8 mouse cellular contexts compared by ENCODE assay signal in the genomic region with DNA sequence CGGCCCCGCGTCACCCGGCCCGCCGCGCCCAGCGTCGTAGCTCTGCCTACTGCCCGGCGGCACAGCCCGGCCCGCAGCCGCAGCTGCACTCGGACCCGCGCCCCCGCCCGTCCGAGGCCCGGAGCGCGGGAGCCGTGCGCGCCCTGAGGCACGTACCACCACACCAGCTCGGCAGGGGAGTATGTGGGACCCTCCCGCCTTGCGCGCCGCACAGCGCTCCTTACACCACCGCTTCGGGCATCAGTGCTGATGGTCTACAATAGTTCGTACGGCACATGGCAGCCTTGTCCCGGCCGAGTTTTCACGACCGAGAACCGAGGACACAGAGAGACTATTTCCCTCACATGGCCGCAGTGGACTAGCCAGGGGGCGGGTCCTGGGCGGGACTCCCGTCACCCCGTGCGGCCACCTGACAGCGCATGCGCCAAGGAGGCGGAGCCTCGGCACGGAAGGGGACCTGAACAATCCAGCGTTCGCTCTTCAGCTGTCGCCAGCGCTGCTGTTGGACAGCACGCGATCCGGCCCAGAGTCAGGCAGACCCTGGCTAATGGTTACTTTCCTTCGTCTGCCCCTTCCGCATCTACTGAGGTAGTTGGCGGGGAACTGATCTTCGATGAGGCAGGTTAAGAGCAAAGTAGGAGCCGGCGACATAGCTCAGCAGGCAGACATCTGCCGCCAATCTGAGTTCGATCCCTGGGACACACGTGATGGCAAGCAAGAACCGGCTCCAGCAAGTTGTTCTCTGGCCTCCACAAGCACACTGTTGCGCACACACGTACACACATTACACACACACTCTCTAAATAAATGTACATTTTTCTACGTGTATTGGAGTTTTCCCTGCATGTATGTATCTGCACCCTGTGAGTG. TPM values are rescaled to one million over a fixed set of nuclear protein-coding genes. Genes with fewer than 3 reads are reported as not detected.
DNase-seq lines count a peak whose midpoint lies in the region; ATAC-seq and TF ChIP-seq lines count a peak whose summit lies in the region.

Gene Paxip1 (minus strand): TSS at position 389 of the 870 bp plus-strand sequence.

- H3K27me3 ChIP-seq in forebrain, embryonic 10.5 days (ENCODE audit: poor library complexity, severe bottlenecking), result no peaks in the 10 kb centered on the region
- H3K27me3 ChIP-seq in heart, embryonic 15.5 days, result no peaks in the 10 kb centered on the region
- no peaks in the 10 kb centered on the region for H3K27me3 ChIP-seq in liver, embryonic 14.5 days (ENCODE audit: control insufficient read depth, insufficient read depth, low read length)
- no peaks in the 10 kb centered on the region for H3K27me3 ChIP-seq in neural tube, embryonic 11.5 days (ENCODE audit: control insufficient read depth, insufficient read depth, low read length)
- no peaks in the 10 kb centered on the region for H3K27me3 ChIP-seq in stomach, postnatal 0 days (ENCODE audit: control insufficient read depth, insufficient read depth, low read length)

- peak within 1 kb of the TSS; percentile 80 for H3K4me2 ChIP-seq in heart, embryonic 15.5 days
- peak within 1 kb of the TSS; percentile 68 for H3K4me2 ChIP-seq in liver, embryonic 14.5 days (ENCODE audit: low read depth)
- H3K4me2 ChIP-seq in neural tube, embryonic 11.5 days (ENCODE audit: low read depth), result peak within 1 kb of the TSS; percentile 45
- peak within 1 kb of the TSS; percentile 64 for H3K4me2 ChIP-seq in stomach, postnatal 0 days (replicated peaks; ENCODE audit: low read depth)

- H3K4me1 ChIP-seq in forebrain, embryonic 10.5 days, result peaks cover 23% of the 10 kb centered on the region
- H3K4me1 ChIP-seq in heart, embryonic 15.5 days (replicated peaks), result peaks cover 21% of the 10 kb centered on the region
- H3K4me1 ChIP-seq in liver, embryonic 14.5 days (replicated peaks; ENCODE audit: control insufficient read depth in 2 of 2, insufficient read depth in 2 of 2, low read length in 1 of 2), result peaks cover 5 to 17% of the 10 kb centered on the region in 2 experiments; a peak in 3 of 4 replicates
- H3K4me1 ChIP-seq in neural tube, embryonic 11.5 days (ENCODE audit: control insufficient read depth, insufficient read depth, low read length), result peaks cover 11% of the 10 kb centered on the region
- peaks cover 4% of the 10 kb centered on the region; the same call in 1 of the 2 replicates for H3K4me1 ChIP-seq in stomach, postnatal 0 days (replicated peaks; ENCODE audit: control insufficient read depth, insufficient read depth)

- peak; percentile 37; the same call in 1 of the 2 replicates for TF ChIP-seq EP300 in liver, embryonic 14.5 days (IDR thresholded peaks at IDR 0.05; ENCODE audit: low read depth)
- no peak for TF ChIP-seq EP300 in stomach, postnatal 0 days (optimal IDR thresholded peaks at IDR 0.05)

- peak; percentile 93 to 95 for DNase-seq in CD8-positive naive resting alpha-beta T cell, adult 2 months (ENCODE audit: low read depth in 2 of 2, low spot score in 2 of 2)
- DNase-seq in c-Kit-positive CD71-negative TER-119-negative erythroid progenitor cells, embryonic 14.5 days (ENCODE audit: low read depth), result peak; percentile 91
- DNase-seq in forebrain, embryonic 10.5 days (ENCODE audit: extremely low spot score, low spot score), result peak; percentile 97
- DNase-seq in kidney, postnatal 25 days, result peak; percentile 96 to 98
- DNase-seq in liver, embryonic 14.5 days (ENCODE audit: low read depth in 3 of 3, low spot score in 3 of 3), result peak; percentile 90 to 91 (median 90)
- peak; percentile 98 for DNase-seq in neural tube, embryonic 11.5 days (ENCODE audit: low spot score)
- peak; percentile 98 for DNase-seq in stomach, postnatal 0 days (ENCODE audit: low spot score)

- H3K27ac ChIP-seq in forebrain, embryonic 10.5 days, result peak within 1 kb of the TSS; percentile 99
- H3K27ac ChIP-seq in heart, embryonic 15.5 days, result peak within 1 kb of the TSS; percentile 93
- peak within 1 kb of the TSS; percentile 63 for H3K27ac ChIP-seq in liver, embryonic 14.5 days
- peak within 1 kb of the TSS; percentile 84 for H3K27ac ChIP-seq in neural tube, embryonic 11.5 days (ENCODE audit: low read depth, low read length)
- peak within 1 kb of the TSS; percentile 97 for H3K27ac ChIP-seq in stomach, postnatal 0 days (replicated peaks)

- H3K9ac ChIP-seq in heart, embryonic 15.5 days, result peak within 1 kb of the TSS; percentile 65
- H3K9ac ChIP-seq in liver, embryonic 14.5 days (replicated peaks), result peak within 1 kb of the TSS; percentile 88
- H3K9ac ChIP-seq in neural tube, embryonic 11.5 days (ENCODE audit: low read length), result peak within 1 kb of the TSS; percentile 78
- H3K9ac ChIP-seq in stomach, postnatal 0 days (ENCODE audit: low read length), result peak within 1 kb of the TSS; percentile 84

- peak within 1 kb of the TSS; percentile 80 for H3K4me3 ChIP-seq in forebrain, embryonic 10.5 days
- H3K4me3 ChIP-seq in heart, embryonic 15.5 days, result peak within 1 kb of the TSS; percentile 72
- peak within 1 kb of the TSS; percentile 89 to 93 for H3K4me3 ChIP-seq in liver, embryonic 14.5 days (ENCODE audit: insufficient read depth in 1 of 2, low read depth in 2 of 2, low read length in 2 of 2)
- H3K4me3 ChIP-seq in neural tube, embryonic 11.5 days (ENCODE audit: low read depth, low read length), result peak within 1 kb of the TSS; percentile 76
- H3K4me3 ChIP-seq in stomach, postnatal 0 days (ENCODE audit: low read depth, low read length), result peak within 1 kb of the TSS; percentile 76

- peaks cover 33% of the 10 kb centered on the region for H3K36me3 ChIP-seq in forebrain, embryonic 10.5 days (replicated peaks)
- H3K36me3 ChIP-seq in heart, embryonic 15.5 days, result peaks cover 20% of the 10 kb centered on the region
- H3K36me3 ChIP-seq in liver, embryonic 14.5 days (replicated peaks; ENCODE audit: control insufficient read depth, insufficient read depth, low read depth), result peaks cover 27% of the 10 kb centered on the region
- peaks cover 11% of the 10 kb centered on the region for H3K36me3 ChIP-seq in neural tube, embryonic 11.5 days (ENCODE audit: control insufficient read depth, insufficient read depth, low read length)
- H3K36me3 ChIP-seq in stomach, postnatal 0 days (ENCODE audit: control insufficient read depth, insufficient read depth, low read length), result peaks cover 3% of the 10 kb centered on the region; the same call in 1 of the 2 replicates

- no peaks in the 10 kb centered on the region for H3K9me3 ChIP-seq in forebrain, embryonic 10.5 days
- no peaks in the 10 kb centered on the region for H3K9me3 ChIP-seq in heart, embryonic 15.5 days (replicated peaks)
- H3K9me3 ChIP-seq in liver, embryonic 14.5 days (ENCODE audit: control insufficient read depth, low read length), result no peaks in the 10 kb centered on the region
- H3K9me3 ChIP-seq in neural tube, embryonic 11.5 days (ENCODE audit: control insufficient read depth, low read length), result no peaks in the 10 kb centered on the region
- no peaks in the 10 kb centered on the region for H3K9me3 ChIP-seq in stomach, postnatal 0 days (ENCODE audit: control insufficient read depth, low read length)

- under 1% methylated on average over 73 of the region's 73 CpGs for WGBS in forebrain, embryonic 10.5 days
- WGBS in heart, embryonic 15.5 days, result under 1% methylated on average over 64 of the region's 73 CpGs
- WGBS in liver, embryonic 14.5 days (ENCODE audit: insufficient replicate concordance), result under 1% methylated on average over 72 of the region's 73 CpGs
- under 1% methylated on average over 73 of the region's 73 CpGs for WGBS in neural tube, embryonic 11.5 days
- WGBS in stomach, postnatal 0 days, result under 1% methylated on average over 60 of the region's 73 CpGs

- peak; percentile 93 for ATAC-seq in heart, embryonic 15.5 days (replicated peaks; ENCODE audit: insufficient number of reproducible peaks, insufficient read depth, low FRiP score, low read depth)
- ATAC-seq in liver, embryonic 14.5 days (ENCODE audit: insufficient read depth), result peak; percentile 97
- ATAC-seq in neural tube, embryonic 11.5 days (ENCODE audit: insufficient read depth, low FRiP score, low TSS enrichment), result peak; percentile 96
- ATAC-seq in stomach, postnatal 0 days (ENCODE audit: low FRiP score, low TSS enrichment), result peak; percentile 97

- peak; percentile 23 for TF ChIP-seq CTCF in liver, embryonic 14.5 days (IDR thresholded peaks at IDR 0.05; ENCODE audit: low read depth)
- peak; percentile 30; the same call in 1 of the 2 replicates for TF ChIP-seq CTCF in stomach, postnatal 0 days (IDR thresholded peaks at IDR 0.05; ENCODE audit: low read depth)

RNA-seq across cellular contexts. Expression of gene Paxip1, which starts in this region (rescaled TPM):
- polyA plus RNA-seq in forebrain, embryonic 10.5 days (2016; fragmentation: Nextera tagmentation; extraction: Ambion mirVana), result 58.7 and 60.7 TPM in 2 replicates
- polyA plus RNA-seq in heart, embryonic 15.5 days (2015; fragmentation: Nextera tagmentation; extraction: Ambion mirVana), result 13.3 and 18.5 TPM in 2 replicates
- 25.6 and 26.5 TPM in 2 replicates for polyA plus RNA-seq in liver, embryonic 14.5 days (2012; rRNA removed)
- 18.9 and 22.0 TPM in 2 replicates for polyA plus RNA-seq in liver, embryonic 14.5 days (2014; fragmentation: Nextera tagmentation; extraction: Ambion mirVana)
- 51.9 and 53.2 TPM in 2 replicates for polyA plus RNA-seq in neural tube, embryonic 11.5 days (2014; fragmentation: Nextera tagmentation; extraction: Ambion mirVana)
- polyA plus RNA-seq in stomach, postnatal 0 days (2015; fragmentation: Nextera tagmentation; extraction: Ambion mirVana), result 7.9 and 9.3 TPM in 2 replicates

Comparison
In these comparisons a context has a peak if more than half of its experiments do, and no peak if none do; other contexts are left out.
1. Peak in every context shown above with its lines: DNase-seq, ATAC-seq, H3K4me3 ChIP-seq and H3K27ac ChIP-seq.